Mouse (Mus musculus): ENCODE data around the gene Ift46. TPM values are rescaled to one million over a fixed set of nuclear protein-coding genes. Genes with fewer than 3 reads are reported as not detected.

The Ift46 gene
- total and polyA plus RNA-seq, 2 experiments from 2014 or later: 56.0 to 144 TPM

- no peak for TF ChIP-seq CTCF (IDR thresholded peaks at IDR 0.05; ENCODE audit: low read depth)
- H3K4me1 ChIP-seq (ENCODE audit: insufficient read depth, low read length): peaks cover 37% of the 10 kb centered on the region
- H3K4me2 ChIP-seq (ENCODE audit: low read depth, low read length): no peak overlapping the region
- no peak for ATAC-seq
- H3K9ac ChIP-seq (replicated peaks; ENCODE audit: low read length): no peak overlapping the region
- no peak overlapping the region for H3K27ac ChIP-seq
- H3K9me3 ChIP-seq (ENCODE audit: low read length): no peaks in the 10 kb centered on the region
- H3K4me3 ChIP-seq (ENCODE audit: low read length): no peak overlapping the region
- no peaks in the 10 kb centered on the region for H3K27me3 ChIP-seq (ENCODE audit: insufficient read depth, low read length)
- WGBS: 58% methylated on average over 5 of the region's 5 CpGs
- H3K36me3 ChIP-seq (ENCODE audit: insufficient read depth, low read length): no peaks in the 10 kb centered on the region
- no peak for DNase-seq (ENCODE audit: low spot score)
Observed at GRCm38 (mm10) chr9:44727441-44727840, 40.3 kb upstream of the Ift46 start.

- no peak overlapping the region for H3K9ac ChIP-seq (replicated peaks; ENCODE audit: low read length)
- ATAC-seq (no peak), DNase-seq (ENCODE audit: low spot score) (no peak)
- H3K36me3 ChIP-seq (ENCODE audit: insufficient read depth, low read length): no peaks in the 10 kb centered on the region
- no peak for TF ChIP-seq CTCF (IDR thresholded peaks at IDR 0.05; ENCODE audit: low read depth)
- WGBS: 77% methylated on average over 5 of the region's 5 CpGs
- H3K4me2 ChIP-seq (ENCODE audit: low read depth, low read length): peak overlapping the region; percentile 100; the same call in 1 of the 2 replicates
- H3K4me3 ChIP-seq (ENCODE audit: low read length): no peak overlapping the region
- no peaks in the 10 kb centered on the region for H3K9me3 ChIP-seq (ENCODE audit: low read length)
- H3K27me3 ChIP-seq (ENCODE audit: insufficient read depth, low read length): no peaks in the 10 kb centered on the region
- no peak overlapping the region for H3K27ac ChIP-seq
- peaks cover 6% of the 10 kb centered on the region; the same call in 1 of the 2 replicates for H3K4me1 ChIP-seq (ENCODE audit: insufficient read depth, low read length)
Observed at GRCm38 (mm10) chr9:44732130-44732549, 35.6 kb upstream of the Ift46 start.

GRCm38 (mm10) chr9:44732921-44733530 is 34.7 kb upstream of the Ift46 start:
- peaks cover 5% of the 10 kb centered on the region; the same call in 1 of the 2 replicates for H3K4me1 ChIP-seq (ENCODE audit: insufficient read depth, low read length)
- peak overlapping the region; percentile 54; the same call in 1 of the 2 replicates for H3K9ac ChIP-seq (replicated peaks; ENCODE audit: low read length)
- H3K36me3 ChIP-seq (ENCODE audit: insufficient read depth, low read length): no peaks in the 10 kb centered on the region
- ATAC-seq (no peak), DNase-seq (ENCODE audit: low spot score) (no peak)
- no peaks in the 10 kb centered on the region for H3K27me3 ChIP-seq (ENCODE audit: insufficient read depth, low read length)
- H3K4me2 ChIP-seq (ENCODE audit: low read depth, low read length): peak overlapping the region; percentile 100
- peak overlapping the region; percentile 66 for H3K4me3 ChIP-seq (ENCODE audit: low read length)
- TF ChIP-seq CTCF (IDR thresholded peaks at IDR 0.05; ENCODE audit: low read depth): no peak
- WGBS: 51% methylated on average over 12 of the region's 12 CpGs
- no peaks in the 10 kb centered on the region for H3K9me3 ChIP-seq (ENCODE audit: low read length)
- H3K27ac ChIP-seq: peak overlapping the region; percentile 72; the same call in 1 of the 2 replicates

DNA sequence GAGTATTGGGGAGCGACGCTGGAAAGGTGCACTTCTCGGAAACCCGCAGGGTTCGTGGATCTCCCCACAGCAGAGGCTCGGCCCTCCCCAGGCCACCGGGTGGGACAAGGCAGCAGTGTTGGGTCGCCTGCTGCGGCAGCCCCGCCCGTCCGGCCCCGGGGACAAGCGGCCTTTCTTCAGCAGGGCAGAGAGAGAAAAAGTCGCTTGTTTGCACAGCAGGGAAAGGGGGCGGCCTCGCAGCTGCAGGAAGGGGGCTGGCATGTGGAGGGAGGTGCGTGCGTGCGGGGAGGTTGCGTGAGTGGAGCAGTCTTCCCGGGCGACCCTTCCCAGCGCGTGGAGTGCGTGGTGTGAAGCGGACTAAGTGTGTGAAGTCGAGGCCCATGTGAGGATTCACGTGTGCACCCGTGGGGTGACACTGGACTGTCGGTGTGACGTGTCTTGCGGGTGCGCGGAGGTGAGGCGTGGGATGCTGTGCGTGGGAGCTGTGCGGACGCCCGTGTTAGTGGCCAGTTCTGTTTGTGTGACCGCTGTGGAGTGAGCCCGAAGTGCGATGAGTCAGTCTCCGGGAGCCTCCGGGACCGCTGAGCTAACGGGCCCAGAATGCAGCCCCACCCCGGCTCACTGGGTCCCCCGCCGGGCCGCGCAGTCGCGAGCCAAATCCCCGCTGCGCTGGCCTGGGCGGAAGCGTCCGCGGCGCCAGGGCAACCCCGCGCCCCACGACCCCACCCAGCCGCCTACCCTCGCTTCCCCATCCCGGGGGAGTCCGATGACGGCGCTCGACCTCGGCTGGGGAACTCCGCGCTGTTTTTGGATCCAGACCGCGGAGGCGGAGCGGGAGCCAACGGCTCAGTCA is 33.8 kb upstream of the Ift46 start:
- Histone ChIP-seq H3K4me1 (ENCODE audit: insufficient read depth, low read length) (peaks cover 5% of the 10 kb centered on the region; the same call in 1 of the 2 replicates), H3K4me2 (ENCODE audit: low read depth, low read length) (peak overlapping the region; percentile 100), H3K27me3 (ENCODE audit: insufficient read depth, low read length) (no peaks in the 10 kb centered on the region), H3K4me3 (ENCODE audit: low read length) (peak overlapping the region; percentile 66), H3K9me3 (ENCODE audit: low read length) (no peaks in the 10 kb centered on the region), H3K36me3 (ENCODE audit: insufficient read depth, low read length) (no peaks in the 10 kb centered on the region), H3K9ac (replicated peaks; ENCODE audit: low read length) (peak overlapping the region; percentile 54), H3K27ac (peak overlapping the region; percentile 72)
- ATAC-seq (peak; percentile 74), DNase-seq (ENCODE audit: low spot score) (peak; percentile 42)
- no peak for TF ChIP-seq CTCF (IDR thresholded peaks at IDR 0.05; ENCODE audit: low read depth)
- under 1% methylated on average over 72 of the region's 79 CpGs for WGBS

DNA sequence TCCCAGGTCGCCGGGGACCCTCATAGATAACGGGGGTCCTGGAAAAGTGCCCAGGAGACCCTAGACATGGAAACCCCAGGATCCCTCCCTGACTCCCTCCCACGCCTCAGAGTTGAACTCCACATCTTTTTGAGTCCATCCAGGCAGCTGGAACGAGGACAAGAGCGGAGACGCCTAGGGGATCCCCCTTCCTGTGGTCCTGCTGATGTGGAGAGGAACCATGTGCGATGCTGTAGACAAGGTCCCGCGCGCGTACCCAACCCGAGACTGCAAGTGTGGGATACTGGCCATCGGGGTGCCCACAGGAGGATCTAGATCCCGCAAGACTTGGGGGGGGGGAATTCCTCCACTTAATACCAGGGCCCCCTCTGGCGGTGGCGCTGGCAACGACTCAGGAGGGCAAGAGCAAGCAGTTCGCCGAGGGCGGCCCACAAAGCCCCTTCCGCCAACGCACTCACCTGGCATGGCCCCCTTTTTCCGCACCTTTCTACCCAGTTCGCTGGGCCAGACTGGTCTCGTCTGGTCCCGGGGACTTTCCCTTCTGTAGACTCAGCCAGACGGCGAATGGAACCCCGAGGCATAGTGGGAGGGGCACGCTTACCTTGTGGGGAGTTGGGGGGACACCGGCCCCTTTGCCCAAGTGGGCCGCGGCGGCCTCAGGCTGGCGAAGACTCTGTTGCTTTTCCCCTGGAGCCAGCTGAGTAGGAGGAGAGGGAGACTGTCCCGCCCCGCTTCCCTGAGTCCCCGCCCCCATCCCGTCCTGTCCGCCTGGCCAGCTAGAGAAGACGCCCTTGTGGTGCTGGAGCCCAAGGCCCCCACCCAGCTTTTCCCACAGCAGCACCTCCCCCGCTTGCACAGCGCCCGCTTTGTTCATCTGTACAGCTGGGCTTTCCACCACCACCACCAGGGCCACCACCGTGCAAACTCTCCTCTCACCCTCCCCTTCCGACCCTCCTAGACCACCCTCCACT is 32.9 kb upstream of the Ift46 start, which contains the start of gene Phldb1:
Gene Phldb1 (minus strand): TSS at position 675 of the 971 bp plus-strand sequence.
- Histone ChIP-seq H3K9ac (replicated peaks; ENCODE audit: low read length) (peak within 1 kb of the TSS; percentile 54), H3K4me1 (ENCODE audit: insufficient read depth, low read length) (peaks cover 5% of the 10 kb centered on the region; the same call in 1 of the 2 replicates), H3K27me3 (ENCODE audit: insufficient read depth, low read length) (no peaks in the 10 kb centered on the region), H3K36me3 (ENCODE audit: insufficient read depth, low read length) (no peaks in the 10 kb centered on the region), H3K4me2 (ENCODE audit: low read depth, low read length) (peak within 1 kb of the TSS; percentile 100), H3K9me3 (ENCODE audit: low read length) (no peaks in the 10 kb centered on the region), H3K27ac (peak within 1 kb of the TSS; percentile 72), H3K4me3 (ENCODE audit: low read length) (peak within 1 kb of the TSS; percentile 66)
- WGBS: under 1% methylated on average over 46 of the region's 47 CpGs
- peak; percentile 65 for DNase-seq (ENCODE audit: low spot score)
- peak; percentile 61 for TF ChIP-seq CTCF (IDR thresholded peaks at IDR 0.05; ENCODE audit: low read depth)
- peak; percentile 82 for ATAC-seq

DNA sequence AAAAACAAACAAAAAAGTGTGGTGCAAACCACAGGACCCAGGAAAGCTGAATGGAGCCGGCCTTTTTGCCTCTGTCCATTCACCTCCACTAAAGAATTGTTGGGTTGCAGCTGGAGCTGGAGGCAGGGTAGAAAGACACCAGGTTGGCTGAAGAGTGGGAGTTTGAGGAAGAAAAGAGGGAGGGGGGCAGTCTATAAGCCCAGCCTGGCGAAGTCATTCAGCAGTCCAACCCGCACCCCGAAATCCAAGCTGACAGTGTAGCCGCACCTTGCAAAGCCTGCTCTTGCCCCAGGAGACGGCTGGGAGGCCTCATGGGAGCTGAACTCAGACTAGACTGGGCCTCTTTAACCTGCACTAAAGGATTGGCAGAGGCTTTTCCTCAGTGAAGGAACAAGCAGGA is 31.8 kb upstream of the Ift46 start:
- H3K36me3 ChIP-seq (ENCODE audit: insufficient read depth, low read length): no peaks in the 10 kb centered on the region
- H3K4me3 ChIP-seq (ENCODE audit: low read length): no peak overlapping the region
- H3K9me3 ChIP-seq (ENCODE audit: low read length): no peaks in the 10 kb centered on the region
- H3K4me2 ChIP-seq (ENCODE audit: low read depth, low read length): no peak overlapping the region
- DNase-seq (ENCODE audit: low spot score) (no peak), ATAC-seq (no peak)
- no peak for TF ChIP-seq CTCF (IDR thresholded peaks at IDR 0.05; ENCODE audit: low read depth)
- peak overlapping the region; percentile 16; the same call in 1 of the 2 replicates for H3K27ac ChIP-seq
- no peak overlapping the region for H3K9ac ChIP-seq (replicated peaks; ENCODE audit: low read length)
- peaks cover 5% of the 10 kb centered on the region; the same call in 1 of the 2 replicates for H3K4me1 ChIP-seq (ENCODE audit: insufficient read depth, low read length)
- 74% methylated on average over 6 of the region's 6 CpGs for WGBS
- no peaks in the 10 kb centered on the region for H3K27me3 ChIP-seq (ENCODE audit: insufficient read depth, low read length)

Measured in hindbrain, postnatal 0 days (tissue).